Mouse (Mus musculus) limb, embryonic 12.5 days (tissue): ENCODE results near the gene Ugp2. TPM values are rescaled to one million over a fixed set of nuclear protein-coding genes. Genes with fewer than 3 reads are reported as not detected.

ENCODE experiments used
- ATAC-seq: fragments of 200-750 bp; cut with Nextera tagmentation; 2 replicates; pipeline ENCODE4 v1.8.0; 2017; ENCODE audit warnings: low read depth, moderate TSS enrichment; ENCODE audit not compliant: insufficient number of reproducible peaks, insufficient read depth, low FRiP score, low TSS enrichment
- H3K27ac ChIP-seq: fragments of 300-500 bp; sonication (generic); 2 replicates; pipeline ENCODE4 v1.5.1; 2016; ENCODE audit warnings: mild to moderate bottlenecking, moderate library complexity
- H3K27me3 ChIP-seq: fragments of 300-500 bp; sonication (generic); 2 replicates; pipeline ENCODE4 v1.6.1; 2016; ENCODE audit warnings: mild to moderate bottlenecking, moderate library complexity
- H3K36me3 ChIP-seq: fragments of 300-500 bp; sonication (generic); 2 replicates; pipeline ENCODE4 v1.6.1; 2016; ENCODE audit warnings: mild to moderate bottlenecking, moderate library complexity
- H3K4me1 ChIP-seq: fragments of 300-500 bp; sonication (generic); replicated peaks from 2 replicates; pipeline ENCODE4 v1.6.1; 2016
- H3K4me2 ChIP-seq: fragments of 300-500 bp; sonication (generic); 2 replicates; pipeline ENCODE4 v1.6.1; 2016; ENCODE audit warnings: mild to moderate bottlenecking, moderate library complexity
- H3K4me3 ChIP-seq: fragments of 300-500 bp; sonication (generic); replicated peaks from 2 replicates; pipeline ENCODE4 v1.5.1; 2016; ENCODE audit warnings: mild to moderate bottlenecking
- H3K9ac ChIP-seq: fragments of 300-500 bp; sonication (generic); replicated peaks from 2 replicates; pipeline ENCODE4 v1.6.1; 2016; ENCODE audit warnings: mild to moderate bottlenecking, moderate library complexity
- H3K9me3 ChIP-seq: fragments of 300-500 bp; sonication (generic); 2 replicates; pipeline ENCODE4 v1.6.1; 2016; ENCODE audit warnings: mild to moderate bottlenecking, moderate library complexity
- WGBS: fragments of 180-500 bp; shearing (Covaris S2); methylation state at CpG from one replicate; pipeline ENCODE4 v1.1.7; 2016; 5-methylcytosine and 5-hydroxymethylcytosine counted together
- polyA plus RNA-seq: library from polyadenylated mRNA; unstranded; fragments of >200 nt; fragmentation: Nextera tagmentation; extraction: Ambion mirVana; gene quantifications from 2 replicates; pipeline ENCODE4 v1.2.1, GENCODE M21; 2016

The Ugp2 gene
- polyA plus RNA-seq, 1 experiment from 2014 or later, result 89.7 TPM

DNA sequence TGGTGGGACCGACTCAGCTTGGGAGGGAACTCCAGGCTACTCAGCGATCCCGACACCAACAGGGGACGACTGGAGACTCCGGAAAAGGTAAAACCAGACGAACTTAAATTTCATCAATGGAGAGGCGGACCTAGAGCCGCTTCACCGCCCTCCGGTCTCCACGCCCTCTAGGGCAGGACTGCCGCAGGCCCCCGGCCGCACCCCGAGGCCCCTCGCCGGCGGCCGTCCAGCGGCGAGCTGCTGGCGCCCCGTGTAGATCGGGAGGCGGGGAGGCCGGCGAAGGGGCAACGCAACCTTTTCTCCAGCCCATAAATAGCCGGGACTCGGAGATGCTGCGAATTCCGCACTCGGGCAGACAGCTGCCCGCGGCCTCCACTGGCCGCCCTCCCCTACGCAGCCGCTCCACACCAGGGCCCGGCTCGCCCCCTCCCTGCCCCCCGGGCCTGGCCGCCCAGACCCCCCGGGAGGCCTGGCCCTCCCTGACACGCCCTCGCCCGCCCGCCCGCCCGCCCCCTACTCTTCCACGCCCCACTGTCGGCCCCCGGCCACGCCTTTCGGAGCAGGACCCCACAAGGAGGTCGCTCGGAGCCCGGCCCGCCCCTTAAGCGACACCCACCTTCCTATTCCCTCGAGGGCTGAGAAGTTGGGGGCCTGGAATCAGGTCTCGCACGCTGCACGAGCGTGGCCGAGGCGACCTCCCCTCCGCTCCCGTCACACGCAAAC is 441 bp downstream of the Ugp2 start:
- ATAC-seq, result peak; percentile 93
- WGBS, result under 1% methylated on average over 60 of the region's 69 CpGs
- peak overlapping the region; percentile 71 for H3K4me3 ChIP-seq

DNA sequence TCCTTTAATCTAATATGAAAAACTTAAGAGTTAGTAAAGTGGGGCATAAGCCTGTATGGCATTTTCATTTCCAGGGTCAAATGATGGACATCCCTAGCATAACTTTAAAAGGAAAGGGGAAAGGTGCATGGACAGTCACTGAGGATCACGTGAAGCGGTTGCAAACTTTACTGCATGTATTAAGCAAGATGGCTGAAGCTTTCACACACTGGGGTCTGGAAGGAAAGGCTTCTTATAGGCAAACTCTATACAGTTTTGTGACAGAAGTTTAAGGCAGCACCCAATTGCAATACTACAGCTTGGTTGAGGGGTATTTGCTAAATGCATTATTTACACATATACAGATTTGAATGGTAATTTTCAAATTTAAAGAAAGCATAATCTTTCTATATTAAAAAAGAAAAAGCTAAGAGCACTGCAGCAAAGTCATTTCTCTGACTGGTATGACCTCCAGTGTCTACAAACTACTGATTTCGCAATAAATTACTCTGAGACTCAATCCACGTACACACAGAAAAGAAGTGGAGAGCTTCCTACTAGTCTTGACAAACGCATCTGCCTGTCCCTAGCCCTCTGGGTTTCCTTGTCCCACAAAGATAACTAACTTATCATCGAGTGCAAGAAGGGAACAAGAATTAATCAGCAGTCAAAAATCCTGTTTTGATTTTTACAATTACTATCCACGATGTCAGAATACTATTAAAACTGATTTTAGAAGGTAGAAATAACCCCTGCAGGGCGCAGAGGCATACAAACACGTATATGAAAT is 1.6 kb downstream of the Ugp2 start:
- Histone ChIP-seq H3K27ac (0 out of 2 replicates have a peak overlapping the region, but pooled peaks have one; percentile 94), H3K4me1 (peaks cover 22% of the 10 kb centered on the region), H3K9me3 (no peaks in the 10 kb centered on the region), H3K27me3 (no peaks in the 10 kb centered on the region), H3K9ac (peak overlapping the region; percentile 81), H3K4me3 (peak overlapping the region; percentile 71), H3K36me3 (peaks cover 4% of the 10 kb centered on the region; the same call in 1 of the 2 replicates), H3K4me2 (peak overlapping the region; percentile 70)
- WGBS, result 20% methylated on average over 9 of the region's 9 CpGs
- ATAC-seq, result no peak

More for the DNA sequence above, 441 bp downstream of the Ugp2 start:
- Histone ChIP-seq H3K27ac (peak overlapping the region; percentile 94), H3K27me3 (no peaks in the 10 kb centered on the region), H3K4me1 (peaks cover 22% of the 10 kb centered on the region), H3K4me2 (peak overlapping the region; percentile 70), H3K36me3 (peaks cover 4% of the 10 kb centered on the region; the same call in 1 of the 2 replicates), H3K9ac (peak overlapping the region; percentile 81), H3K9me3 (no peaks in the 10 kb centered on the region)

DNA sequence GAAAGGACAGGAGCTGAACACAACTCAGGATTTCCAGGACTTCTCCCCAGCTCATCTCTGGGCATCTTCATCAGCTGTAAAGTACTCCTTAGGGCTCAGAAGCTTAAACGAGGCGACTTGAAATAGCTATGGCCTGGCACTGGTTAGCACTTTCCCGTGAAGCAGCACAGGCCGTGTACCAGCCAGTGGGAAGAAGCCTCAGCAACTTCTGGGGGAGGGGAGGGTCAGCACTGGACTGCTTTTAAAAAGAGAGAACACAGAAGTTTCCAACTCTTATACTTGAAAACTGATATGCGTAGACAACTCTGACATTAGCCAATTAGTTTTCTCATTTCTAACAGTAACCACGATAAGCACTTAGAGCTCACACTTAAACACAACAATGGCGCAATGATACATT is 2.5 kb downstream of the Ugp2 start:
- Histone ChIP-seq H3K27ac (no peak overlapping the region), H3K9ac (peak overlapping the region; percentile 38; the same call in 1 of the 2 replicates), H3K36me3 (peaks cover 4% of the 10 kb centered on the region; the same call in 1 of the 2 replicates), H3K4me1 (peaks cover 22% of the 10 kb centered on the region), H3K4me3 (peak overlapping the region; percentile 71), H3K4me2 (peak overlapping the region; percentile 70), H3K9me3 (no peaks in the 10 kb centered on the region), H3K27me3 (no peaks in the 10 kb centered on the region)
- ATAC-seq, result no peak
- 44% methylated on average over 7 of the region's 7 CpGs for WGBS

DNA sequence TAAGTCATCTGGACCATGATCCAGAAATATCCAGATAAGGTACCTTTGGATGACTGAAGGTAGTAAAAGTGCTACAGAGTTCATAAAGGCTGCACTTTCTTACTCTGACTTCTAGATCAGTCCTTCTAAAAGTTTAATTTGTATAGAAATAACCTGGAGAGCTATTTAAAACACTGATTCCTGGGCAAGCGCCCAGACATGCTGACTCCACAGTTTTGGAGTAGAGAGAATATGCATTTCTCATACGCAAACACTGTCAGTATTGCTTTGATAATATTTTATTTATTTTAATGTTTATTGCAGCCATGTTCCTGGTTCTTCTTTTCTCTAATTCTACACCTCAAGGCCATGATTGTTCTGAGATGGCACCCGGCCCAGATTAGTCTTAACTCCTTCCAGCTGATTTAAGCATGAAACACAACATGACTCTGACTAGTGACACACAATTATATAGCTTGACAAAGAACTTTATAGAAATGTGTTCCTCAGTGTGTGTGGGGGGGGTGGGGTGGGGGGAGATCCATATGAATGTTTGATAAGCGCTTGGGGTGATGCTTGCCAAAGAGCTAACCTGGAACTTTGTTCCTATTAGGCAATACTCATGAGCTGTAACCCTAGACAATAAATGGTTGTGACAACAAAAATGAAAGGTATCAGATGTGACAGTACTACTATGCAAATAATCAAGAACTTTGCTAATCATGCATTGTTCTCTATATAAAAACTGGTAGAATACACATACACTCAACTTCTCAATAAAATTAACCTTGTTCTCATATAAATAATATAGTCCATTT is 7.7 kb downstream of the Ugp2 start:
- no peak for ATAC-seq
- WGBS, result 95% methylated on average over 4 of the region's 4 CpGs
- H3K4me2 ChIP-seq, result no peak overlapping the region
- no peak overlapping the region for H3K9ac ChIP-seq
- H3K27ac ChIP-seq, result no peak overlapping the region
- H3K36me3 ChIP-seq, result peaks cover 4% of the 10 kb centered on the region; the same call in 1 of the 2 replicates
- no peak overlapping the region for H3K4me3 ChIP-seq
- H3K4me1 ChIP-seq, result peaks cover 11% of the 10 kb centered on the region
- H3K9me3 ChIP-seq, result no peaks in the 10 kb centered on the region
- no peaks in the 10 kb centered on the region for H3K27me3 ChIP-seq

DNA sequence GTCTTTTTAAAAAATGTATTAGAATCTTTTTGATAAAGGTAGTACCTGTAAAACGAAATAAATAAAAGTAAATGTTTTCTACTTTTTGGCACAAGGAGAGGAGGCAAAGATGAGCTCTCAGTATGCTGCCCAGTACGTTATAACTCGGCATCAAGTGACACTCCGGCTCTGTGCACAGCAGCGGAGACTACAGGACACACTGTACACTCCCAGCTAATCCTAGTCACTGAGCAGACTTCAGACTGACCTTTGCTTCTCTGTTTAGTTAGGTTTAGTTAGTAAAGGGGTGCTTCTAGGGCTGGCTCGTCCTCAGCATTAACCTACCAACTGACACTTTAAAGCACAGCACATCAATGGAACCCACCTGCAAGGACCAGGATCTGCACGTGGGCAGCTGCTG is 19.7 kb downstream of the Ugp2 start:
- H3K27ac ChIP-seq, result no peak overlapping the region
- no peak for ATAC-seq

DNA sequence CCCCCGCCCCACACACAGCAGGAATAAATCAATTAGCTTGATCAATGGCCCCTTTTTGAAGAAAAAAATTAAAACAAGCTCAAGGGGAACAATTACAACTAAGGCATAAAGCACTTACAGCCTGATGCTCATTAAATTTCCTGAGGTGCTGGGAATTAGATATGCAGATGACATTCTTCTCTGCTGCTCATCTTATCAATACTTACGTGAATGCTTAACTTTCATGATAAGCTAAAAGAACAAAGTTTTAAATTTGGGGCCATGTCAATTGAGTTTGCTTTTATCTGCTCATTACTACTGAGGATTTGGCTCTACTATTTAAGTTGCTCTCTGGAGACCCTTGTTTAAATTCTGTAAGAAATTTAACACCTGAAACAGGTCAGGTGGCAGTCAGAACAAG is 22.1 kb downstream of the Ugp2 start:
- no peak overlapping the region for H3K27ac ChIP-seq
- no peak overlapping the region for H3K4me2 ChIP-seq
- no peak overlapping the region for H3K4me3 ChIP-seq
- no peaks in the 10 kb centered on the region for H3K4me1 ChIP-seq
- ATAC-seq, result no peak
- no peaks in the 10 kb centered on the region for H3K27me3 ChIP-seq
- no peaks in the 10 kb centered on the region for H3K9me3 ChIP-seq
- H3K9ac ChIP-seq, result no peak overlapping the region
- 90% methylated on average over 2 of the region's 2 CpGs for WGBS
- H3K36me3 ChIP-seq, result peaks cover 60% of the 10 kb centered on the region

More for the DNA sequence above, 19.7 kb downstream of the Ugp2 start:
- Histone ChIP-seq H3K9me3 (no peaks in the 10 kb centered on the region), H3K27me3 (no peaks in the 10 kb centered on the region), H3K9ac (no peak overlapping the region), H3K4me3 (no peak overlapping the region), H3K4me2 (no peak overlapping the region), H3K4me1 (no peaks in the 10 kb centered on the region), H3K36me3 (peaks cover 47% of the 10 kb centered on the region)
- WGBS, result 88% methylated on average over 7 of the region's 7 CpGs

DNA sequence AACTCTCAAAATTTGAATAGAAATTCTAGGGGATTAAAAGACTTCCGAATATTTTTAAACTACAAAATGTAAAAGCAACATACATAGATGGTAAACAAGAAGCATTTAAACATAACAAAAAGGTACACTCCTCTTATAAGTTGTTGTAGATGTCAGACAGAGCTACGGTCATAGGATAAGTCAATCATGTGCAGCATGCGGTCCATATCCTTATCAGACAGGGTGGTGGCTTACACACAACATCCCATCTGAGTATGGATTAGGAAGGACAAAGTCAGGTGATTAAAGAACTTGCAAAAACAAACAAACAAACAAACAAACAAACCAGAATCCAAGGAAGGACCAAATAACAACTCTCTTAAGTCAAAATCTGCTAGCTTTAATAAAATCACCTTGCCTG is 25.0 kb downstream of the Ugp2 start:
- H3K4me2 ChIP-seq, result no peak overlapping the region
- peaks cover 69% of the 10 kb centered on the region for H3K36me3 ChIP-seq
- H3K27ac ChIP-seq, result no peak overlapping the region
- no peak overlapping the region for H3K9ac ChIP-seq
- no peak overlapping the region for H3K4me3 ChIP-seq
- H3K4me1 ChIP-seq, result no peaks in the 10 kb centered on the region
- ATAC-seq, result no peak
- WGBS, result 92% methylated on average over 3 of the region's 3 CpGs
- no peaks in the 10 kb centered on the region for H3K27me3 ChIP-seq
- no peaks in the 10 kb centered on the region for H3K9me3 ChIP-seq

DNA sequence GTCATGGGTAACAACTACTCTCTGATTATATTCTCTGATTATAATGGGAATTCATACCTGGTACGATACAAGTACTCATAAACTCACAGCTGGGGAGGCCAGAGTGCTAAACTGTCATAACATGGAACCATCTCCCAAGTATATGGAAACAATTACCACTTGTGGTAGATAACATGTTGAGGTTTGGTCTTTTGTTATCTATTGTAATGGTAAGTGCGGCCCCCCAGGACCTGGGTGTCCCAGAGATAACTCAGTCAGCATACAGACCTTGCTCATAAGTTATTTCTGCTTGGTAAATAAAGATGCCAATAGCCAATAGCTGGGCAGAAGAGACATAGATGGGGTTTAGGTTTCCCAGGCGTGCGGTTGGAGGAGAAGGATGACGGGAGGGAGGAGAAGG is 27.5 kb downstream of the Ugp2 start:
- Histone ChIP-seq H3K27me3 (no peaks in the 10 kb centered on the region), H3K9me3 (no peaks in the 10 kb centered on the region), H3K4me2 (no peak overlapping the region), H3K4me3 (no peak overlapping the region), H3K27ac (no peak overlapping the region), H3K4me1 (no peaks in the 10 kb centered on the region), H3K9ac (no peak overlapping the region), H3K36me3 (peaks cover 52% of the 10 kb centered on the region)
- 95% methylated on average over 5 of the region's 5 CpGs for WGBS
- ATAC-seq, result no peak

DNA sequence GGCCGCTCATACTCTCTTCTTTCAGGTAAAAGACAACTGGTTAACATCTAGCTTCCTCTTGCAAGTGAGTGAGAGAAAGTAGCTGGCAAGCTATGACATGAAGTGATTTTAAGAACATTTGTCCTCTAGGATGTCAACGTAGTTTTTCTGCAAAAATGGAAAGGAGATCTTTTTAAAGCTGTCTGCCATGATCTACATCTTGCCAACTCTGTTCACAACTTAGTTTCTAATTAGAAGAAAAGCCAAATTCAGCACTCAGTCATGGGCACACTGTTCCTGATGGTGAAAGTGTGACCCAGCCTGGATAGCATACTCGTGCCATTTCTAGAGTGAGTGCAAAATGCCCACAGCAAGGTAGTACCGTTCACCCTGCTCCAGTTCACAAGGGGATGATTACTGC is 31.9 kb downstream of the Ugp2 start:
- WGBS, result 81% methylated on average over 4 of the region's 4 CpGs
- no peak for ATAC-seq
- Histone ChIP-seq H3K9me3 (no peaks in the 10 kb centered on the region), H3K27me3 (no peaks in the 10 kb centered on the region), H3K4me1 (no peaks in the 10 kb centered on the region), H3K4me3 (no peak overlapping the region), H3K36me3 (peaks cover 23% of the 10 kb centered on the region), H3K27ac (no peak overlapping the region), H3K9ac (no peak overlapping the region), H3K4me2 (no peak overlapping the region)

DNA sequence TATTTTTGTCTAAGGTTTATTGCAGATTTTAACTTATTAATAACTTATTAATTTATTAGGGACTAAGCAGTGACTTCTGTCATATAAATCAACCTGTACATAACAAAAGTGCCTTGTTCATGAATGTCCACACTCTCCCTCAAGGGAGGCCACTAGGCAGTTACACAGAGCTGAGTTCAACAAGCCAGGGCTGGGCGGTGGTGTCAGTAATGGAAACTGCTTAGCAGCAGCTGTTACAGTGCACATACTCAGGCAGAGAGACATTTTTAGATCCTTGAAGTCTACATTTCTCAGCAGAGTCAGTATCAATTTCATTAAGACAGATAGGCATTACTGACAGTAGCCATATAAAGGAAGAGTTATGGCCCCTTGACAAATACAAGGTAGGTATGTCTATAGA is 33.1 kb downstream of the Ugp2 start:
- Histone ChIP-seq H3K4me3 (no peak overlapping the region), H3K9ac (no peak overlapping the region), H3K36me3 (peaks cover 19% of the 10 kb centered on the region), H3K4me1 (no peaks in the 10 kb centered on the region), H3K27ac (no peak overlapping the region), H3K4me2 (no peak overlapping the region), H3K27me3 (no peaks in the 10 kb centered on the region), H3K9me3 (no peaks in the 10 kb centered on the region)
- peak; percentile 68 for ATAC-seq
- 79% methylated on average over 1 of the region's 1 CpGs for WGBS
